Mouse (Mus musculus) midbrain, embryonic 10.5 days (tissue): ENCODE data around the gene Csgalnact2. TPM values are rescaled to one million over a fixed set of nuclear protein-coding genes. Genes with fewer than 3 reads are reported as not detected.

Experiments
- DNase-seq: peaks from one replicate; pipeline ENCODE4 v3.0.0-alpha.2; 2017; ENCODE audit warnings: low spot score
- H3K27ac ChIP-seq: fragments of 300-500 bp; sonication (generic); replicated peaks from 2 replicates; pipeline ENCODE4 v1.5.1; 2016; ENCODE audit warnings: mild to moderate bottlenecking
- H3K27me3 ChIP-seq: fragments of 300-500 bp; sonication (generic); 2 replicates; pipeline ENCODE4 v1.6.1; 2016; ENCODE audit warnings: low read depth, mild to moderate bottlenecking; ENCODE audit not compliant: poor library complexity, severe bottlenecking
- H3K36me3 ChIP-seq: fragments of 300-500 bp; sonication (generic); 2 replicates; pipeline ENCODE4 v1.6.1; 2016; ENCODE audit warnings: mild to moderate bottlenecking, moderate library complexity
- H3K4me1 ChIP-seq: fragments of 300-500 bp; sonication (generic); 2 replicates; pipeline ENCODE4 v1.6.1; 2016
- H3K4me3 ChIP-seq: fragments of 300-500 bp; sonication (generic); 2 replicates; pipeline ENCODE4 v1.5.1; 2016; ENCODE audit warnings: mild to moderate bottlenecking, moderate library complexity
- H3K9me3 ChIP-seq: fragments of 300-500 bp; sonication (generic); replicated peaks from 2 replicates; pipeline ENCODE4 v1.6.1; 2016; ENCODE audit warnings: mild to moderate bottlenecking
- WGBS: fragments of 180-500 bp; shearing (Covaris S2); methylation state at CpG from one replicate; pipeline ENCODE4 v1.1.7; 2016; 5-methylcytosine and 5-hydroxymethylcytosine counted together
- polyA plus RNA-seq: library from polyadenylated mRNA; unstranded; fragments of >200 nt; fragmentation: Nextera tagmentation; extraction: Ambion mirVana; gene quantifications from 2 replicates; pipeline ENCODE4 v1.2.1, GENCODE M21; 2016

The Csgalnact2 gene
- polyA plus RNA-seq, result 6.3 and 6.5 TPM in 2 replicates

- Histone ChIP-seq H3K4me3 (peak within 1 kb of the TSS; percentile 79), H3K36me3 (no peaks in the 10 kb centered on the region)
These were observed at the start of gene Csgalnact2 for GRCm38 (mm10) chr6:118138731-118139709. Gene Csgalnact2 (minus strand): TSS chr6:118139140.

GRCm38 (mm10) chr6:118188599-118188998, 49.7 kb upstream of the Csgalnact2 start:
- Histone ChIP-seq H3K27me3 (peaks cover 4% of the 10 kb centered on the region), H3K4me1 (peaks cover 13% of the 10 kb centered on the region), H3K27ac (no peak overlapping the region), H3K4me3 (no peak overlapping the region), H3K36me3 (no peaks in the 10 kb centered on the region), H3K9me3 (no peaks in the 10 kb centered on the region)
- no peak for DNase-seq
- 91% methylated on average over 9 of the region's 9 CpGs for WGBS

More at GRCm38 (mm10) chr6:118138731-118139709, at the start of gene Csgalnact2:
- Histone ChIP-seq H3K4me1 (peaks cover 12% of the 10 kb centered on the region), H3K27ac (peak within 1 kb of the TSS; percentile 90), H3K9me3 (no peaks in the 10 kb centered on the region; the same call in 1 of the 2 replicates), H3K27me3 (no peaks in the 10 kb centered on the region)
- peak; percentile 92 for DNase-seq
- WGBS, result 7% methylated on average over 65 of the region's 66 CpGs

GRCm38 (mm10) chr6:118187285-118187641, 48.3 kb upstream of the Csgalnact2 start:
- Histone ChIP-seq H3K27ac (peak overlapping the region; percentile 75; the same call in 1 of the 2 replicates), H3K4me3 (no peak overlapping the region), H3K9me3 (no peaks in the 10 kb centered on the region), H3K4me1 (peaks cover 13% of the 10 kb centered on the region), H3K27me3 (no peaks in the 10 kb centered on the region), H3K36me3 (no peaks in the 10 kb centered on the region)
- no peak for DNase-seq
- WGBS, result 85% methylated on average over 3 of the region's 3 CpGs

GRCm38 (mm10) chr6:118186620-118187284, 47.8 kb upstream of the Csgalnact2 start:
- DNase-seq, result peak; percentile 27
- H3K9me3 ChIP-seq, result no peaks in the 10 kb centered on the region
- 69% methylated on average over 17 of the region's 17 CpGs for WGBS
- no peaks in the 10 kb centered on the region for H3K36me3 ChIP-seq
- H3K4me3 ChIP-seq, result no peak overlapping the region
- peaks cover 13% of the 10 kb centered on the region for H3K4me1 ChIP-seq
- peak overlapping the region; percentile 75 for H3K27ac ChIP-seq
- no peaks in the 10 kb centered on the region for H3K27me3 ChIP-seq

GRCm38 (mm10) chr6:118184126-118184525, 45.2 kb upstream of the Csgalnact2 start:
- Histone ChIP-seq H3K9me3 (no peaks in the 10 kb centered on the region), H3K36me3 (no peaks in the 10 kb centered on the region), H3K27me3 (no peaks in the 10 kb centered on the region), H3K4me3 (no peak overlapping the region), H3K27ac (no peak overlapping the region), H3K4me1 (peaks cover 18% of the 10 kb centered on the region)
- DNase-seq, result no peak
- WGBS, result 92% methylated on average over 10 of the region's 10 CpGs

GRCm38 (mm10) chr6:118180085-118180423, 41.1 kb upstream of the Csgalnact2 start:
- no peak overlapping the region for H3K4me3 ChIP-seq
- H3K27me3 ChIP-seq, result no peaks in the 10 kb centered on the region
- peaks cover 5% of the 10 kb centered on the region; the same call in 1 of the 2 replicates for H3K4me1 ChIP-seq
- no peak for DNase-seq
- H3K9me3 ChIP-seq, result no peaks in the 10 kb centered on the region
- WGBS, result 90% methylated on average over 12 of the region's 12 CpGs
- H3K27ac ChIP-seq, result no peak overlapping the region
- no peaks in the 10 kb centered on the region for H3K36me3 ChIP-seq

- Histone ChIP-seq H3K27ac (no peak overlapping the region), H3K4me3 (no peak overlapping the region), H3K27me3 (no peaks in the 10 kb centered on the region), H3K9me3 (no peaks in the 10 kb centered on the region), H3K4me1 (peaks cover 5% of the 10 kb centered on the region; the same call in 1 of the 2 replicates), H3K36me3 (no peaks in the 10 kb centered on the region)
- 65% methylated on average over 13 of the region's 13 CpGs for WGBS
- peak; percentile 64 for DNase-seq
These were observed 40.6 kb upstream of the Csgalnact2 start for GRCm38 (mm10) chr6:118179316-118180084.

- H3K27me3 ChIP-seq, result no peaks in the 10 kb centered on the region
- no peak overlapping the region for H3K4me3 ChIP-seq
- no peak overlapping the region for H3K27ac ChIP-seq
- H3K9me3 ChIP-seq, result no peaks in the 10 kb centered on the region
- no peak for DNase-seq
- no peaks in the 10 kb centered on the region for H3K4me1 ChIP-seq
- 93% methylated on average over 5 of the region's 5 CpGs for WGBS
- no peaks in the 10 kb centered on the region for H3K36me3 ChIP-seq
These were observed 35.0 kb upstream of the Csgalnact2 start for GRCm38 (mm10) chr6:118173975-118174328.

GRCm38 (mm10) chr6:118173251-118173974, 34.5 kb upstream of the Csgalnact2 start:
- Histone ChIP-seq H3K27me3 (no peaks in the 10 kb centered on the region), H3K36me3 (no peaks in the 10 kb centered on the region), H3K9me3 (no peaks in the 10 kb centered on the region), H3K4me1 (no peaks in the 10 kb centered on the region), H3K27ac (no peak overlapping the region), H3K4me3 (no peak overlapping the region)
- WGBS, result 92% methylated on average over 18 of the region's 18 CpGs
- DNase-seq, result no peak

GRCm38 (mm10) chr6:118171386-118171785, 32.4 kb upstream of the Csgalnact2 start:
- Histone ChIP-seq H3K4me3 (no peak overlapping the region), H3K27ac (no peak overlapping the region), H3K27me3 (no peaks in the 10 kb centered on the region), H3K4me1 (no peaks in the 10 kb centered on the region), H3K9me3 (no peaks in the 10 kb centered on the region), H3K36me3 (no peaks in the 10 kb centered on the region)
- WGBS, result 93% methylated on average over 7 of the region's 7 CpGs
- DNase-seq, result no peak

- Histone ChIP-seq H3K9me3 (no peaks in the 10 kb centered on the region), H3K36me3 (no peaks in the 10 kb centered on the region), H3K27ac (no peak overlapping the region), H3K4me1 (no peaks in the 10 kb centered on the region), H3K27me3 (no peaks in the 10 kb centered on the region), H3K4me3 (no peak overlapping the region)
- 91% methylated on average over 14 of the region's 14 CpGs for WGBS
- no peak for DNase-seq
These were observed 29.2 kb upstream of the Csgalnact2 start for GRCm38 (mm10) chr6:118168106-118168505.

- no peaks in the 10 kb centered on the region for H3K27me3 ChIP-seq
- no peaks in the 10 kb centered on the region for H3K36me3 ChIP-seq
- no peak for DNase-seq
- H3K4me3 ChIP-seq, result no peak overlapping the region
- H3K27ac ChIP-seq, result no peak overlapping the region
- no peaks in the 10 kb centered on the region for H3K4me1 ChIP-seq
- no peaks in the 10 kb centered on the region for H3K9me3 ChIP-seq
- 93% methylated on average over 9 of the region's 9 CpGs for WGBS
These were observed 28.1 kb upstream of the Csgalnact2 start for GRCm38 (mm10) chr6:118167013-118167412.
